Mouse (Mus musculus) gastrocnemius, postnatal 4 days (tissue): ENCODE data around the gene Thap12. TPM values are rescaled to one million over a fixed set of nuclear protein-coding genes. Genes with fewer than 3 reads are reported as not detected.

ENCODE experiments used
- DNase-seq, 2 experiments: peaks; one replicate each; pipeline ENCODE4 v3.0.0; 2021 to 2022; ENCODE audit warnings: low spot score in 2 of 2, mixed read lengths in 2 of 2
- long read RNA-seq, 2 experiments: library from polyadenylated mRNA; stranded (forward); transcript quantifications; one replicate each; pipeline ENCODE4 v2.0.0; 2021
- total RNA-seq, 2 experiments: library from RNA; stranded (reverse); gene quantifications; 2 replicates each; pipeline ENCODE4 v1.2.3; 2021

Thap12 gene
- total RNA-seq, result 10 to 100 TPM; 63.2 to 72.8 TPM
- long read RNA-seq, experiment 1, transcript Thap12-202 (6 exons, 1,123 nt), result minor isoform, 14 of 74 reads
- long read RNA-seq, experiment 1, transcript Thap12-201 (5 exons, 3,723 nt), result major isoform, 43 of 74 reads
- long read RNA-seq, experiment 1, partial matches to known transcripts, result 0 of 74 reads
- long read RNA-seq, experiment 1, other reads (novel, unspliced or antisense), result 17 of 74 reads
- long read RNA-seq, experiment 2, transcript Thap12-202 (6 exons, 1,123 nt), result minor isoform, 13 of 74 reads
- long read RNA-seq, experiment 2, transcript Thap12-201 (5 exons, 3,723 nt), result major isoform, 38 of 74 reads
- long read RNA-seq, experiment 2, partial matches to known transcripts, result 0 of 74 reads
- long read RNA-seq, experiment 2, other reads (novel, unspliced or antisense), result 20 of 74 reads

DNA sequence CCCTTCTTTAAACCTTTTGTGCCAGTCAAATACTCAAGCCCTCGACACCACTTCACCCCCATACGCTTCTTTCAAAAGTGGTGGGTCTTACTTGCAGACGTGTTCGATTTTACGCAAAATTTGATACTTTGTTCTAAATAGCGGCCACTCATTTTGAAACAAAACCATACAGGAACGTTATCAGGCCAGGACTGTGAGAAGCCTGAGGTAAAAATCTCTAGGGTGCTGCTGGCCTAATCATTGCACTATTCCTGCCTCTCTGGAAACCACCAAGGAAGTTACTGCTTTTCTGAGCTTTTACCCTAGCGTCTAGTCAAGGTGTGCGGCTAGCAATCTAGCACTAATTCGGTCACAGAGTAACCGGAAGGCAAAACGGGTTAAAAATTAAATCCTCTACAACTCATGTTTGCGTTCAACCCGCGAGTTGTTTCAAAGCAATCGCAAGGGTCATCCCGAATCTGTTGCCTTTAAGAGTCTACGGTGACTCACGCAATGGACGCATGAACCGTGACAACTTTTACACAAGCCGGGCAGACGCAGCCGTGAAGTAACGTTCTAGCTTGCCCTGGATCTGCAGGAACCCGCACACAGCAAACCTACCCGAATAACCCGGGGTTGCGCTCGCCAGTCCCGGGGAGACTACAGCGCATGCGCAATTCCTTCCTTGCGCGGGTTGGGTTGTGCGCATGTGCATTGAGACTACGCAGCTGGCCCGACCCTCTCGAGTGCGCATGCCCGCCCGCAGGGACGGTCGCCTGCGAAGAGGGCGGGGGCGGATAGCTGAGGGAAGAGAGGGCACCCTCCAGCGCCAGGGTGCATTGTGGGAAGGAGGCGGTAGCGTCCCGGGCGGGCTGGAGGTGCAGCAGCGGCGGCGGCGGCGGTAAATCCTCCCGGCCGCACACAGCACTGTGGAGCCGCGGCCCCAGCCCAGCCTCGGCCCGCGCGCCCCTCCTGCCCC lies at the start of gene Thap12:
Gene Thap12, plus strand, starts transcription at position 821 of the 958 bp plus-strand sequence.
- DNase-seq, result peak; percentile 99

DNA sequence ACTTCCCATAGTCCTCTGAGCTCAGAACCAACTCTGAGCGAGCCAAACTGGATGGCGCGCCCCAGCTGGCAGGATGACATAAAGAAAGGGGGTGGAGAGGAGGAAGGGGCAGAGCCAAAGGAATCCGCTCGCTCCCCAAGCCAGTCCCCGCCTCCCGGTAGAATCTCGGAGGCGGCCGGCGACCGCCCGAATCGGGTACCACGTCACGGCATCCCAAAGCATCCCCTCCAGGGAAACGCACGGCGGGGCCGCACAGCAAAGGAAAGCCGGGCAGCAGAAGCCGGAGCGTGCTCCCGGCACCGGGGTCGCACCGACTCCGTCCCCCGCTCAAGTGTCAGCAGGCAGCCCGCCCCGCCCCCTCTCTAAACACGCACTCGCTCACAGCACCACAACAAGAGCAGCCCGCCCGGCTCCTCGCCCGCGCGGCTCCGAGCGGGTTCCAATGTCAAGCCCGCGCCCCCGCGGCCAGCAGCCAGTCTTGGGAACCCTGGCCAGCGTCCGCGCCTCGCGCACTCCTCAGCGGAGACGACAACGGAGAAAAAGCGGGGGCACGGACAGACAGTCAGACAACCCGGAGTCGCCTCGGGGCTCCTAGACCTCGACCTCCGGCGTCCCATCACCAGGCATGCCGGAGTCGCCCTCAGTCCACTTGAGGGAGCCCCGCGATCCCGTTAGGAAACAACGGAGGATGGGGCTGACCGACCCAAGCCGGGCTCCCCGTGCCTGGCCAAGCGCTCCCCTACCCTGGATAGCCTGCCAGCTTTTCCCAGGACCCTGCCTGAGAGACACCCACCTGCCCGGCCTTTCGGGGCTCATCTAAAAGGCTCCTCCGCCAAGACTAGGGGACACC lies 47.0 kb upstream of the Thap12 start:
- peak; percentile 64 to 83 for DNase-seq

DNA sequence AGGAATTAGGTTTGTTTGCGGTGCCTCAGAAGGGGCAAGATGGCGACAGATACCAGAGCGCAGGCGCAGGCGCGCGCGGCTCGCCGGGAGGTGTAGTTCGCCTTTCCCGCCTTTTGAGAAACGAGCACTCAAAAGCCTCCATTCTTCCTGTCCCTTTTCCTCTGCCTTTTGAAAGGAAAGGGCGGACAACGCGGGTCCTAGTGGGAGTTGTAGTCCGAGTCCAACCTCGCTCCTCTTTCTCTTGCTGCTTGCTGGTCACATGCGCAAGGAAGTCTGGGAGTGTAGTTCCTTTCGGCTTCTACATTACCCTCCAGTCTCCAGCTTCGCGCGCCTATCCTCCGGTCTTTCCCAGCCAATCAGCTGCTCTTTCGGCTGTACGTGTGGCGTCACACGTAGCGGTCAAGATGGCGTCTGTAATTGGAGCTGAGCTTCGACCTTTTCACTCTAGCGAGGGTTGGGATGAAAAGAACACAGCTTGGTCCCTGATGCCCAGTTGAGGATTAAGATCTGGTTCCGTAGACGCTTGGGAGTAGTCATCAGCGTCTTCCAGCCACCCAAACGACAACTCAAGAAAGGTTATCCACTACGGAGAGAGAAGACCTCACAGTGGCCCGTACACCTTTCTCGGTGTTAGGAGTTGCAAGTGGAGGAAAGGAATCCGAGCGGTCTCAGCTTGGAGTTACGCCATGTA lies 46.2 kb upstream of the Thap12 start, which contains the start of gene Emsy:
Gene Emsy, minus strand, starts transcription at position 253 of the 691 bp plus-strand sequence.
- DNase-seq, result peak; percentile 82 to 90

DNA sequence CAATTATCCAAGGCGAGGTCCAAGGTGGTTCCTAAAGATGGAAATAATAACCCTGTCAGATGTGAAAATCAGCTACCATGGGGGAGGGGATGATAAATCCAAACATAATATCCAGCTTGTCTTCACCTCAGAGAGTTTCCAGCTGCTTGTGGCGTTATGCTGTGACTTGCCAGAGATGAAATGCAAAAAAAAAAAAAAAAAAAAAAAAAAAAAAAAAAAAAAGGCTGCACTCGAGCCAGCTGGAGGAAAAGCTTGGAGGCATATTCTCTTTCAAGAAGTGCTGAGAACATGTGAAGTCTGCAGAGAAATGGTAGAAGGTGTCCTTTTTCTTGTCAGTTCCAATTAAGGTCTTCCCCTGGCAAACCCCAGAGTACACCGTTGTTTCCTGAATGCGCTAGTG lies 37.7 kb upstream of the Thap12 start:
- no peak for DNase-seq

DNA sequence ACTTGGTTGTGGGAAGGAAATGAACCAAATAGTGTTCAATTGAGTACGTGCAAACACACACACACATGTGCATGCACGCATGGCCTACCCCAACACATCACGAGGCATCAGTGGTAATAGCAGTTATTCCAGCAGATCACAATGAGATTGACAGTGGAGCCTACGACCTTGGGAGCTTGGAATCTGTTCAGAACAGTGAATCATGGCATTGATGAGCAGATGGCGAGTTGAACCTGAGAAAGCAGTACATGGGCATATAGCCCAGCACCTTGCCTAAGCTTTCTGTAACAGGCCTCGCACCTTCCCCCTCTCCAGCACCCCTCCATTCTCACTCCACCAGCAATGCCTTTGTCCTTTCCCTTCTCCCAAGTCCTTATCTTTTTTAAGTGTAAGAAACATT lies 37.2 kb upstream of the Thap12 start:
- DNase-seq, result no peak

DNA sequence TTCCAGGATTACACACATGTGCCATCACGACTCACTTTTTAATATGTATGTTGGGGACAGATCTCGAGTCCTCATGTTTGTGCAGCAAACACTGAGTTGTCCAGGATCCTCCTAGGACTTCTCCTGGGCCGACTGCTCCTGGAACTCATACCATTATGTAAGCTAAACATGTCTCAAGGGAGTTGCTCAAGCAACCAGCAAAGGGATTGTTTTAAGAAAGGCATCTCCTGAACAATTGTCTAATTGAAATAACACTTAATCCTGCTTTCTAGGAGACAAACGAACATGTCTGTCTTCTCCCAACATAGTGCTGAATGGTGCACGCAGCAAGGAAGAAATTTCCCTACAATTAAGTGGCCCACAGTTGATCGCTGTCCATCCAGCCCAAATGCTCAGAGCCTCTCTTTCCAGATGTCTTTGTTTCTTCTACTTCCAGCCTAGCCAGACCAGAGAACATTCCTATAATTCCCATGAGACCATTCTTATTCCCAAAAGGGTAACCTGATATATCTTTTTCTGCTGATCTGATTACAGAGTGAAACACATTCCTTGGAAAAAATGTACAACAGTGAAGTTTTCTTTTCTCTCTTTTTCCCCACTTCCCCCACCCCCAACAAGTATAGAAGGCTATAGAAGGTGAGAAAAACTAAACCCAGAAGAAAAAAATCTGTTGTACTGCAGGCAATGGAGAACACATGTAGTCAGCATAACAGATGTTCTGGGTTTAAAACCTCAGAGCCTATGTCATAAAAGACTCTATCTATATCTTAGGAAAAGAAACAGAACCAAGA lies 34.8 kb upstream of the Thap12 start:
- DNase-seq, result no peak

DNA sequence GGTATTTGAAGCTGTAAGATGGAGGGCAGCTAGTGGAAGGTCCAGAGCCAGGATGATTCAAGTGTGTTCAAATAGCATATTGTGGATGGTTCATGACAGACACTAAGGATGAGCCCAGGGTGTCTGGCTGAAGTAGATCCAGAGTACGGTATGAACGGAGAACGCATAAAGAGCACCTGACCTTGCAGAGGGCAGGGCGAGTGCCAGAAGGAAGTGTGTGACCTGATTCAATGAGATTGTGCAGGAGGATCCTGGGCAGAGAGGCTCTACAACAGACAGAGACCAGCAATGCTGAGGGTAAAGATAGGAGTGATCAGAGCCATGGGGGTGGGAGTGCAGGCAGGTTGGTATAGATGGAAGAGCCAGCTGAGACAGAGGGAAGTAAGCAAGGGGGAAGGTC lies 32.1 kb upstream of the Thap12 start:
- no peak for DNase-seq

DNA sequence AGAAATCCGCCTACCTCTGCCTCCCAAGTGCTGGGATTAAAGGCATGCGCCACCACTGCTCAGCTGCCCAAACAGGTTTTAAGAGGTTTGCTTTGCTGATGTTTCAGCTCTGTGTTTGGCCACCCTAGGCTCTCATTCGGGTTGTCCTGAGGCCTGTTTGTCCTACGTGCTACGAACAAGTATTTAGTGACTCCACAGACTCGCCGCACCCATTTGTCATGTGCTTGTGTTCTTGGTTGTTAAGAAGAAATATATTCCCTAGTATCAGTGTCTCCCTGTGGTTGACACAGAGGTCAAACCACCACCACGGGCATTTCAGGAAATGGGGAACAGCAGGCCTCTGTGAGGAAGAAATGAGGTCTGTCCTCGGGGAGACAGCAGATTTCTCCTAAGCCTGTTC lies 31.5 kb upstream of the Thap12 start:
- no peak for DNase-seq

DNA sequence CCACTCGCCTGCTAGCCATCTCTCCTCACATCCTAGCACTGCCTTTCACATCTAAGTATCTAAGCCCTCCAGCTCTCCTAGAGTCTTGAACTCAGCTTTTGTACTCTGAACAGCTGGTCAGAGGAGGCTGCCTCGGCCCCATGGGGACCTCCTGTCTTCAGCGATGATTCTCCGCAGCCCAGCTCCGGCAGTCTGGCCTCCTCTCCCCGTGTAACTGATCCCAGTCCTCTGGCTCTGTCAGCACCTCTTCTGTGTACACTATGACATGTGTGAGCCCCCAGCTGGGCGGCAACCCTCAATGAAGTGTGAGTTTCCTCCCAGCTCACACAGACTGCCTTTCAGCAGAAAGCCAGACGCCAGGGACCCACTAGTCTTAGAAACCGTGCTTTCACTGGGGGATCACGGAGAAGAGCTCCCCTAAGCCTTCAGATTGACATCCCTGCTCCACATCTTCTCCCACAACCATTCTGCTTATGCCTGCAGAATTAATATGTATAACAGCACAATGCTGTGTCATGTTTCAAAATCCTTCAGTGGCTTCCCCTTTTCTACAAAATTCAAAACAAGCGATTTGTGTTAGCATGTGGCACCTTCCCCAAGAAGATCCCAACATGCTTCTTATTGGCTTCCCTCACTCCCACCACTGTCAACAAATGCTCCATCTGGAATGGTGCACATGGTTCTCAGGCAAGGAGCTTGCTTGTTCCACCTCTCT lies 30.5 kb upstream of the Thap12 start:
- peak; percentile 44 to 75 for DNase-seq

DNA sequence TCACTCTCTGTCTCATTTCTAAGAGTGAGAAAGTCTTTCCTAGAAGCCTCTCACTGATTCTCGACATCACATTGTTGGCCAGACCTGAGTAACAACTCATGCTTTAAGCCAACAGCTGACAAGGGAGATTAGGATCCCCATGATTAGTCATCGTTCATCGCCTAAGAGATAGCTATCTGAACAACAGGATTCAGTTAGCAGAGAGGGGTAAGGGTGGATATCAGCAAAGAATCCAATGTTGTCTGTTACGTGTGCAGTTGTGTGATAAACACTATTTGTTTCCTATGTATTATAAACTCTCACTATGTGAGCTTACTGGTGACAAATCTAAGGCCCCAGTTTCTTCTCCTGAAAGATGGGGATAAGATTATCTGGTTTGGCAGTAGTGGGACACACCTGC lies 28.6 kb upstream of the Thap12 start:
- no peak for DNase-seq

DNA sequence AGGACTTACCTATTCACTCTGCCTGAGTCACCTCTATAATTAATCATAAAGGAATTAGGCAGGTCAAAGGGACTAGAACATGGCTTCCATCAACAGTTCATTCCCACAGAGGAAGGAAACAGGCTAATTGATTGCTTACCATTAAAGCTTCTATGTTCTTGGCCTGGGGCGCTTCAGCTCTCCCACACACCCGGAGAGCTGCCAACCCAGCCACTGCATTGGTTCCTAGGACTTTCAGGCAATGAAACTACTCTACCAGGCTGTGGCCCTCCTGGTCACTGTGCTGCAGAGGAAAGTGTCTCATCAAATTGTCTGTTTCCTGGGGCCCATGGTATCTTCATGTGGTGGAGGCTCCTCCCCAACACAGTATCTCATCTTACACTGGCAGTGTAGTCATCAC lies 25.4 kb upstream of the Thap12 start:
- DNase-seq, result no peak

DNA sequence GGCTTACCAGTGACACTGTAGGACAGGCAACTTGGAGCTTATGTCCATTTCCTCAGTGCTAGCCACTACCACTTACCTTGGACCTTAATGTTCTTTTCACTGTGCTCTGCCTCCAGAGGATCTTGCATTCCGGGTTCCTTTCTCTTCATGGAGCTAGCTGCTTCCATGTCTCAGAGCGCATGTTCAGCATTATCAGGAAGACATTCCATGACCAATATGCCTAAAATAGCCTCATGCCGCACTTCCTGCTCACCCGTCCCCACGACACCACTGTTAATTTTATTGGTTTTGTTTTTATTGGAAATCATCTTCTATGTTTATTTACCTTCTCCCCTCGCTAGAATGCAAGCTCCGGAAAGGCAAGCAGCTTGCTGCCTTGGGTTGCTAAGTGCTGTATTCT lies 24.5 kb upstream of the Thap12 start:
- no peak for DNase-seq

DNA sequence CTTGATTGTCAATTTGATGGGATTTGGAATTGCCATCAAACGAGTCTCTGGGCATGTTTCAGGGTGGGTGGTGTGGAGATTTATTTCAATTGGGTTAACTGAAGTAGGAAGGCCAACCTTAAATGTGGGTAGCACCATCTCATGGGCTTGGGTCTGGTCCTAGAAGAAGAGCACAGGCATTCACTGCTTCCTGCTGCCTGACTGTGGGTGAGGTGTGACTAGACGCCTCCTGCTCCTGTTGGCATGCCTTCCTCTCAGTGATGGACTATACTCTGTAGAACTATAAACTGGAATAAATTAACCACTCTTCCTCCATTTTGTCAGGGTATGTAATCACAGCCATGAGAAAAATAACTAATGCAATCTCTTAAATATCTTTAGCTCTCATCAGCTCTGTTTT lies 22.2 kb upstream of the Thap12 start:
- no peak for DNase-seq

DNA sequence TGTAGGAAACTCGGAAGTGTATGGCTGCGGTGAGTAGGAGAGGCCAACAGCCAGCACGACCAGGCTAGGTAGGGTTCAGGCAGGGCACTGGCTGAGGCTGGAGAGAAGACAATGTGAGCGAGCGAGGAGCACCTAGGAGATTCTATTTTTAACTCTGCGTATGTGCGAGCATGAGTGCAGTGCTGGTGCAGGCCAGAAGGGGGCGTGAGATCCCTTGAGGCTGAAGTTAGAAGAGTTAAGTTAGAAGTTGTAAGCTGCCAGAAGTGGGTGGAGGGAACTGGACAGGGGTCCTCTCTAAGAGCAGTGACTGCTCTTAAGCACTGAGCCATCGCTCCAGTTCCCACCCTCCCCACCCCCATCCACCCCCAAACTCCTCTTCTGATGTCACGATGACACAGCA lies 20.1 kb upstream of the Thap12 start:
- DNase-seq, result no peak

DNA sequence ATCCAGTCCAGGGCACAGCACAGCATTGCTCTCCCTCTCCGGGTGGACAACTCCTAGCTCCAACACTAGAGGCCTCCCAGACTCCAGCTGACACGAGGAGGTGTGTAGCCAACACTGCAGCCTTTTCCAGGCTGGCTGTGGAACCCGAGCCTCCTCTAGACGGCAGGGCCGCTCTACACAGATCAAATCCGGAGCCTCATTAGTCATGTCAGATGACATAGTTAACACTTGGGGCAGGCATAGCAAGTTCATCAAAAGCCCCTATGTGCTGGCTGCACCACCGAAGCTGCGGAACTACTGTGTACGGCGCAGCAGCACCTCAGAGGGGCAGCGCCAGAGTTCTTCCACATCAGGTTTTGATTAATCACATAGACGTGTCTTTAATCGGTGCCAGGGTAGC lies 17.0 kb upstream of the Thap12 start:
- DNase-seq, result peak in 1 of 2 experiments; percentile 48

DNA sequence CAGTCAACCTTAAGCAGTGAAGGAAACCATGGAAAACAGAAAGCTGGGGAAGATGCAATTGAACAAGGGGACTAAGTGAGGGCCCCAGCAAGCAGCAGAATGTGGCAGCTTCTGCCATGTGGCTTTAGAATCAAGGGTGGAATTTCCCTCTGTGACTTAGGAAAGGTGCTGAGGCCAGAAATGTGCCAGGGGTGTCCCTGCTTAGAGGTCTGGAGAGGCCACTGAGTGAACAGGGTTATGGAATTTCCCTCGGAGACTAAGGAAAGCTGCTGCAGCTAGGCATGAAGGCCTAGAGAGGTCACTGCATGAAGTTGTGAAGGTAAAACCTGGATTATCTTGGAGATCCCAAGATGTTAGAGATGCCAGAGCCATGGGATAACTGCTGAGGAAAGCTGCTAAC lies 12.8 kb upstream of the Thap12 start:
- DNase-seq, result no peak

DNA sequence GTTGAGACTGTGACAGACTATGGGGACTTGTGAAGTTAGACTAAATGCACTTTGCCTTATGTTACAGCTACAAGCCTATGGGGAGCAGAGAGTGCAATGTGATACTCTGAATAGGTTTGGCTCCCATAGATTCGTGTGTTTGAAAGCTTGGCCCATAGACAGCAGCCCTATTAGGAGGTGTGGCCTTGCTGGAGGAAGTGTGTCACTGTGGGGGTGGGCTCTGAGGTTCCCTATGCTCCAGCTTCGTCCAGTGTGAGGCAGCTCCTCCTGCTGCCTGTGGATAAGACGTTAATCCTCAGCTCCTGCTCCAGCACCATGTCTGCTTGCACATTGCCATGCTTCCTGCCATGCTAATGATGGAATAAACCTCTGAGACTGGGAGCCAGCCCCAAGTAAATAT lies 12.1 kb upstream of the Thap12 start:
- no peak for DNase-seq

DNA sequence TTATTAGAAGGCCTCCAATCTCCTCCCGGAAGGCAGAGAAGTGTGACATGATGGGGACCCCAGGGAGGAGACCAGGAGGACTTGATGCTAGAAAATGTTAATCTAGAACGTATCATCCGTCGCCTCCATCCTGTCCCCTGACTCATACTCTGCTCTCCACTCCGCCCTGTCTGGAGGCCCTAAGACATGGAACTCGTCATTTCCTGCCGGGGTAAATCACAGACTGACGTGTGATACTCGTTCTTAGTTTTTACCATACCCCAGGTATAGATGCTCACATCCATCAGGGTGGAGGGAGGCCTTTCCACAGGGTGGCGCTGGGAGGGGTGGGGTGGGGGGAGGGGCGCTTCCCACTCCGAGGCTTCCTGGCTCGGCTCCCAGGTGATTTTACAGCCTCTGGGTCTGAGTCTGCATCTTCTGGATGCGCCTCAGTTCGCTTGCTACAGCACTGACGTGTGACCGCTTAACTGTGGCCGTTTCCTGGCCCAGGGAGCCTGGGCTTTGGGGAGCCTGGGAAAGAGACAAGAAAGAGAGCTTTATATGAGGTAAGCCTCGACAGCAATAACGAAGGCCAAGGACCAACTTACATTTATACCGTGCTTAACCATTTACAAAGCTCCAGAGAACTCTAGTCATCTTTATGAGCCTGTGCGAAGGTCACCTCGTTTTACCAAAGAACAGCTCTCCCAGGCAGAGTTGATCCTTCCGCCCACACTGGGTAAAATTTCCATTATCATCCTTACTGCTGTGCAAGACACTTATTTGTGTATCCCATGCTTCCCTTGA lies 9.9 kb upstream of the Thap12 start:
- peak in 1 of 2 experiments; percentile 49 for DNase-seq
